Mouse (Mus musculus) heart, embryonic 13.5 days (tissue): ENCODE measurements around the gene Arl5c. TPM values are rescaled to one million over a fixed set of nuclear protein-coding genes. Genes with fewer than 3 reads are reported as not detected.

Experiments used
- ATAC-seq: fragments of 200-750 bp; cut with Nextera tagmentation; 2 replicates; pipeline ENCODE4 v1.8.0; 2017; ENCODE audit warnings: moderate TSS enrichment; ENCODE audit not compliant: insufficient number of reproducible peaks, low FRiP score, low TSS enrichment; ENCODE audit errors: extremely low read depth
- H3K27ac ChIP-seq: fragments of 300-500 bp; sonication (generic); replicated peaks from 2 replicates; pipeline ENCODE4 v1.5.1; 2015; ENCODE audit warnings: moderate library complexity, mild to moderate bottlenecking, inconsistent platforms
- H3K27me3 ChIP-seq: fragments of 300-500 bp; sonication (generic); replicated peaks from 2 replicates; pipeline ENCODE4 v1.6.1; 2015; ENCODE audit warnings: mild to moderate bottlenecking, inconsistent platforms
- H3K36me3 ChIP-seq: fragments of 300-500 bp; sonication (generic); 2 replicates; pipeline ENCODE4 v1.6.1; 2015; ENCODE audit warnings: mild to moderate bottlenecking, inconsistent platforms
- H3K4me1 ChIP-seq: fragments of 300-500 bp; sonication (generic); 2 replicates; pipeline ENCODE4 v1.6.1; 2015; ENCODE audit warnings: inconsistent platforms
- H3K4me2 ChIP-seq: fragments of 300-500 bp; sonication (generic); 2 replicates; pipeline ENCODE4 v1.6.1; 2015; ENCODE audit warnings: inconsistent platforms, mild to moderate bottlenecking, moderate library complexity
- H3K4me3 ChIP-seq: fragments of 300-500 bp; sonication (generic); 2 replicates; pipeline ENCODE4 v1.5.1; 2015; ENCODE audit warnings: moderate library complexity, mild to moderate bottlenecking, inconsistent platforms
- H3K9ac ChIP-seq: fragments of 300-500 bp; sonication (generic); 2 replicates; pipeline ENCODE4 v1.6.1; 2015; ENCODE audit warnings: inconsistent platforms, mild to moderate bottlenecking, moderate library complexity
- H3K9me3 ChIP-seq: fragments of 300-500 bp; sonication (generic); 2 replicates; pipeline ENCODE4 v1.6.1; 2016; ENCODE audit warnings: inconsistent platforms
- WGBS: fragments of 180-500 bp; shearing (Covaris S2); methylation state at CpG from one replicate; pipeline ENCODE4 v1.1.7; 2015; ENCODE audit warnings: mixed read lengths; 5-methylcytosine and 5-hydroxymethylcytosine counted together
- polyA plus RNA-seq: library from polyadenylated mRNA; unstranded; fragments of >200 nt; fragmentation: Nextera tagmentation; extraction: Ambion mirVana; gene quantifications from 2 replicates; pipeline ENCODE4 v1.2.1, GENCODE M21; 2015

Gene Arl5c
- polyA plus RNA-seq: 4.6 and 5.1 TPM in 2 replicates

DNA sequence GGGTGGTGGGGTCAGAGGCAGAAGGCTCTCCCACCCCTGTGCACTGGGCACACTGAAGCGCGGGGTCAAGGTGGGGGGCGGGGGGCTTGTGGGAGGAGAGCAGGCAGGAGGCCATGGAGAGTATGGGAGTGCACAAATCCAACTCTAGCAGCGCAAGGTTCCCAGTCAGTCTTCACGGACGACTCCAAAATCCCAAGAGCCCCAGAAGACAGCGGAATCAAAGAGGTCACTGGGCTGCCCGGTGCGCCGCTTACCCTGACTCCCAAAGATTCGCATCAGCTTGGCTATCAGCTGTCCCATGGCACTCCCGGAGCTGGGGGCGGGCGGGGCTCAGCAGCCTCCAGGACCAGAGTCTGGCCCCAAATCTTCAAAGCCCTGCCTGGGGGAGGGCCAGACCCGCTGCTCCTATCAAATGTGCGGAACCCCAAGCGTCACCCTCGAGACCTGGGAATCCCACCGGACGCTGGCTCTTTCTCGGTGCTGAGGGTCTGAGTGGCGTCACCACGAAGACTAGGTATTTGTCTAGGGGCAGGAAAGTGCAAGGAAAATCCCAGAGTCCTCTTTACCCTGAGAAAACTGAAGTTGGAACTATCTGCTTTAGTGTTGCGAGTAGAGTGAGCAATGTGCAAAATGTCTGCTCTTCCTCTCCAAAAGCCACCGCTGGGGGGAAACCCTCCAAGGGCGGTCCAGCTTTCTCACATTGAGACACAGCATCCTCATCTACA lies at the start of gene Arl5c:
Gene Arl5c, minus strand, starts transcription at position 618 of the 725 bp plus-strand sequence.
- no peak for ATAC-seq
- peak within 1 kb of the TSS; percentile 97 for H3K4me2 ChIP-seq
- peaks cover 71% of the 10 kb centered on the region for H3K27me3 ChIP-seq
- peak within 1 kb of the TSS; percentile 62 for H3K4me3 ChIP-seq
- H3K4me1 ChIP-seq: peaks cover 18% of the 10 kb centered on the region
- peak within 1 kb of the TSS; percentile 77 for H3K9ac ChIP-seq
- no peak within 1 kb of the TSS for H3K27ac ChIP-seq
- H3K36me3 ChIP-seq: no peaks in the 10 kb centered on the region
- 1% methylated on average over 26 of the region's 26 CpGs for WGBS
- H3K9me3 ChIP-seq: no peaks in the 10 kb centered on the region

DNA sequence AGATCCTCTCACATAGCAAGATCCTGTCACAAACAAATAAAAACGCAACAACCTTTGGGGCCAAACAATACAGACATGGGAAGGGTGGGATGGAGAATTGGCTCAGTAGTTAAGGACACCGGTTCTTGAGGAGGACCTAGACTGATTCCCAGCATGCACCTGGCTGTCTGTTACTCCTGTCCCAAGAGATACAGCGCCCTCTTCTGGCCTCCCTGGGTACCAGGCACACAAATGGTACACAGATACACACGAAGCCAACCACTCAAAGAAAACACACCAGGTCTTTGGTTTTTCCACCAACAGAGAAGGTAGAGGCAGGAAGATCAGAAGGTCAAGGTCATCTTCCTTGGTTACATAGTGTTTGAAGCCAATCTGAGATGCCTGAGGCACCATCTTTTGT lies 49.6 kb upstream of the Arl5c start:
- Histone ChIP-seq H3K9ac (no peak overlapping the region), H3K4me3 (no peak overlapping the region), H3K4me1 (peaks cover 12% of the 10 kb centered on the region), H3K27me3 (peaks cover 33% of the 10 kb centered on the region), H3K9me3 (no peaks in the 10 kb centered on the region), H3K36me3 (no peaks in the 10 kb centered on the region), H3K27ac (no peak overlapping the region), H3K4me2 (no peak overlapping the region)
- WGBS: 59% methylated on average over 4 of the region's 4 CpGs
- no peak for ATAC-seq

DNA sequence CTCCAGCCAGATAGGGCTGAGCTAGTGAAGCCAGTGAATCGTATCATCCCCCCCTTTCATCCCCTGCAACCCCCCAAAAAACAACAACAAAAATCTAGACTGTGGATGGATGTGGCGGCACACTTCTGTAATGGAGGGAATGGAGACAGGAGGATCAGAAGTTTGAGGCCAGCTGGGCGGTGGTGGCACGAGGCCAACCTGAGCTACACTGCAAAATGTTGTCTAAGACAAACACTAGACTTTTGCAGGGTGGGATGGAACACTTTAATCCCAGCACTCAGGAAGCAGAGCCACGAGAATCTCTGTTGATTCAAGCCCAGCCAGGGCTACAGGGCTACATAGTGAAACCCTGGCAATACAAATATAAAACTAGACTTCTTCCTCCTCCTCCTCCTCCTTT lies 48.1 kb upstream of the Arl5c start:
- Histone ChIP-seq H3K27me3 (peaks cover 18% of the 10 kb centered on the region), H3K4me1 (peaks cover 12% of the 10 kb centered on the region), H3K27ac (no peak overlapping the region), H3K9me3 (no peaks in the 10 kb centered on the region), H3K4me3 (no peak overlapping the region), H3K4me2 (no peak overlapping the region), H3K9ac (no peak overlapping the region), H3K36me3 (no peaks in the 10 kb centered on the region)
- no peak for ATAC-seq
- 60% methylated on average over 5 of the region's 5 CpGs for WGBS

DNA sequence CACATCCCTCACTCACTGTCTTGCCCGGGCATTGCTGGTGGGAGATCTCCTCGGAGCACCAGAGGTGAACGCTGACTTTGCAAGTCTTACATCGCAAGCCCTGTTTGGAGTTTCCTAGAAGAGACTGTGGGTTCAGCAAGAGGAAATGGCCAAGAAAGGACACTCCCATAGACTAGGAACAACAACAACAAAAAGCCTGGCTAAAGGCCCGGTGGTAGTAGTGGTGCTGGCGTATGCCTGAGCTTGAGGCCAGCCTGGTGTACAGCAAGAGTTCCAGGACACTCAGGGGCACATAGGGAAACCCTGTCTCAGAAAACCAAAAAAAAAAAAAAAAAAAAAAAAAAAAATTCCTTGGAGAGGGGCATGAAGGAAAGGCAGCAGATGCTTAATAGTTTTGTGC lies 46.8 kb upstream of the Arl5c start:
- Histone ChIP-seq H3K4me2 (no peak overlapping the region), H3K9ac (no peak overlapping the region), H3K9me3 (no peaks in the 10 kb centered on the region), H3K36me3 (no peaks in the 10 kb centered on the region), H3K27ac (no peak overlapping the region), H3K27me3 (peaks cover 8% of the 10 kb centered on the region; the same call in 1 of the 2 replicates), H3K4me3 (no peak overlapping the region), H3K4me1 (peaks cover 12% of the 10 kb centered on the region)
- ATAC-seq: no peak
- 63% methylated on average over 6 of the region's 6 CpGs for WGBS

DNA sequence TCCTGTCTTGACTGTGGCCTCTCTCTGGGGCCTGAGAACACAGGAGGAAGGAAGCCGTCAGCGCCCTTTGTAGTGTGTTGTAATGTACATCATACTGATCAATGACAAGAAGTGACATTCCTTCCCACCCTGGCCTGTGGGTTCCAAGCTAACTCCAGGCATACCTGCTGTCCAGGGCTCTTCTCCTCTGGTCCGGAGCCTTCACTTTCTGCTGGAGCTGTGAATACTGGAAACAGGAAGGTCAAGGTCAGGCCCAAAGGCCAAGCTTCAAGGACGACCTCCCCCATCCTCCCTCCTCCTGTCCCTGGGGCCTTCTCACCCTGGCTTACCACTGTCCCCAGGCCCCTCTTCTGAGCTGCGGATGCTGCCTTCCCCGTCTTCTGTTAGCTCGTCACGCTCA lies 45.0 kb upstream of the Arl5c start:
- no peak overlapping the region for H3K4me2 ChIP-seq
- no peak overlapping the region for H3K27ac ChIP-seq
- H3K4me3 ChIP-seq: no peak overlapping the region
- H3K9ac ChIP-seq: 0 out of 2 replicates have a peak overlapping the region, but pooled peaks have one; percentile 10
- H3K4me1 ChIP-seq: peaks cover 13% of the 10 kb centered on the region
- 59% methylated on average over 8 of the region's 8 CpGs for WGBS
- ATAC-seq: no peak
- peaks cover 20% of the 10 kb centered on the region for H3K27me3 ChIP-seq
- H3K36me3 ChIP-seq: no peaks in the 10 kb centered on the region
- H3K9me3 ChIP-seq: no peaks in the 10 kb centered on the region

DNA sequence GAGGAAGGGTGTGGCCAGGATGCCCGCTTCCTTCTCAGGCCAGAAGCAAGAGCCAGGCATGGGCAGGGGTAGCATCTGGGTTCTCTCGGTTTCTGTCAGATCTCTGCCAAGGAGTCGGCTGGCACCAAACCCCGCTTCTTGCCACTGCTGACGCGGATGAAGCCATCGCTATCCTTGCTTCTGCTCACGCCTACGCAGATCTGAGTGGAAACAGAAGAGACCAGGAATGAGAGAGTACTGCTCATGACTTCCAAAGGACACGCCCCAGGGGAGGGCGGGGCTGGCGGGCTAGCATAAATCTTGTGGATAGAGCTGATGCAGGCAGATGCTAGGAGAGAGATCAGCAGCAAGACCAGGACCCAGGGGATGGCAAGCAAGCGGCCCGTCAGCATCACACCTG lies 41.9 kb upstream of the Arl5c start:
- peaks cover 16% of the 10 kb centered on the region for H3K4me1 ChIP-seq
- WGBS: 61% methylated on average over 14 of the region's 14 CpGs
- H3K27me3 ChIP-seq: peaks cover 31% of the 10 kb centered on the region
- no peak overlapping the region for H3K27ac ChIP-seq
- no peaks in the 10 kb centered on the region for H3K36me3 ChIP-seq
- ATAC-seq: no peak
- H3K4me2 ChIP-seq: no peak overlapping the region
- no peak overlapping the region for H3K4me3 ChIP-seq
- no peak overlapping the region for H3K9ac ChIP-seq
- no peaks in the 10 kb centered on the region for H3K9me3 ChIP-seq

DNA sequence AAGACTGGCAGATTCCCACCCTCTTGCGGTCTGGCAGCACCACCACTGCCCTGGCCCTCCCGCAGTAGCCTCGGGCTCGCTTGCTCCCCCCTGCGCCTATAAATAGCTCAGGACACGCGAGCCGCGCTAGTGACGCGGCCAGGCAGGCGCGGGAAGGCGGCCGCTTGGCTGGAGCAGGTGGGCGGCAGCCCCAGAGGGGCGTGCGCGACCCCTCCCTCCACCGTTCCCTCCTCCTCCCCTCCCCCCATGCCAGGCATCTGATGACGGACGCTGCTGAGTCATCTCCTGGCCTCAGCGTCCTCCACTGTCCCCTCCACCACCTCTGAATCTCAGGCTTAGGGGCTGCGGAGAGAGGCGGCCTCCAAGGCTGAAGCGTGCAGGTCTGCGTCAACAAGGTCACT lies 40.0 kb upstream of the Arl5c start:
- H3K4me2 ChIP-seq: peak overlapping the region; percentile 79

DNA sequence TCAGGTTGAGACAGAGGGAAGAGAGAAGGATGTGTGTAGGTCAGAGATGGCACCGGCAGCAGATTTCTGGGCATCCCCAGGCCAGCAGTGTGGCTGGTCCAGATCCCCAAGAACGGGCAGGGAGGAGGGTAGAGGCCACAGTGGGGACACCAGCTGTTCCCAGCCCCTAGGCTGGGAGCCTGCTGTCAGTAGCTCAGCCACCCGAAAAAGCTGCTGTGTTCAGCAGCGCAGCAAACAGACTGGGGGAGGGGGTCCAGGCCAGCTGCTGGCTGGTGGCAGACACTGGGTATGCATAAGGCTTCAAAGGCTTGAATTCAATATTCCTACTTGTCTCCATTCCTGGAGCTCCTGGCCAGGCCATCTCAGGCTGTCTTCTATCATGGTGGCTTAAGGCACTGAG lies 38.9 kb upstream of the Arl5c start:
- no peak overlapping the region for H3K4me3 ChIP-seq
- H3K4me2 ChIP-seq: no peak overlapping the region
- peaks cover 16% of the 10 kb centered on the region for H3K36me3 ChIP-seq
- ATAC-seq: no peak
- H3K27ac ChIP-seq: no peak overlapping the region
- no peaks in the 10 kb centered on the region for H3K9me3 ChIP-seq
- H3K9ac ChIP-seq: 0 out of 2 replicates have a peak overlapping the region, but pooled peaks have one; percentile 14
- peaks cover 22% of the 10 kb centered on the region for H3K4me1 ChIP-seq
- peaks cover 31% of the 10 kb centered on the region for H3K27me3 ChIP-seq
- WGBS: 52% methylated on average over 4 of the region's 4 CpGs

More for the DNA sequence above, 40.0 kb upstream of the Arl5c start:
- Histone ChIP-seq H3K36me3 (peaks cover 4% of the 10 kb centered on the region), H3K9ac (peak overlapping the region; percentile 74), H3K27me3 (peaks cover 31% of the 10 kb centered on the region), H3K4me1 (peaks cover 22% of the 10 kb centered on the region), H3K4me3 (peak overlapping the region; percentile 48), H3K9me3 (no peaks in the 10 kb centered on the region), H3K27ac (no peak overlapping the region)
- under 1% methylated on average over 27 of the region's 27 CpGs for WGBS
- ATAC-seq: peak; percentile 39; the same call in 1 of the 2 replicates

DNA sequence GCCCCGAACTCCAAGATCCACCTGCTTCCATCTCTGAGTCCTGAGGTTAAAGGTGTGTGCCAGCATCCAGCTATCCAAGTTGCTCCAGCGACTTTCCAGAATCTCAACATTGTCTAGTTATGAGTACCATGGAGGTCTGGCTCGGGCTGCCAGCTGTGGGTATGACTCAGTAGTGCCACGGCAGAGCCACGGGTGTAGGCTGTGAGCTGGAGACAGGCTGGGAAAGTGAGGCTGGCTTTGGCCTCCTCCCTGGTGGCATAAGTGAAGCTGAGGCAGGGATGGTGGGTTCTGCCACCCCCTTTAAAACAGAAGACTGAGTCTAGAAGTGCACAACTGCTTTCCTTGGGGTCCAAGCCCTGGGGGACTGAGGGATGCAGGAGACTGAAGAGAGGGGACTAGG lies 38.1 kb upstream of the Arl5c start:
- Histone ChIP-seq H3K27ac (no peak overlapping the region), H3K4me2 (no peak overlapping the region), H3K4me1 (peaks cover 22% of the 10 kb centered on the region), H3K9me3 (no peaks in the 10 kb centered on the region), H3K36me3 (peaks cover 24% of the 10 kb centered on the region), H3K9ac (no peak overlapping the region), H3K27me3 (peaks cover 31% of the 10 kb centered on the region), H3K4me3 (no peak overlapping the region)
- WGBS: 84% methylated on average over 5 of the region's 5 CpGs
- no peak for ATAC-seq

DNA sequence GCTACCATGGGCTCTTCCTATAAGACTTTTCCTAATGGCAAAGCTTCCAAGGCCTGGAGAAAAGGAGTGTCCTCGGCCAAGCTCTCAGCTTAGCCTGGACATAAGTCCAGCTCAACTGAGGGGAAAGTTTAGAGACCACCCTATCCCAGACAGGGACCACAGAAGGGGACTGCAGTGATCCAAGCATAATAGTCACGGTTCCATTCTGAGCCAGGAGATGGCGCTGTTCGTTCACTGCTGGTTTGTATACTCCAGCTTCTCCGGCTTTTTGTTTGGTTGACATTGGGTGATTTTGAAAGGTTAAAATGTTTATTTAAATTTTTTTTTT lies 35.4 kb upstream of the Arl5c start:
- Histone ChIP-seq H3K9ac (no peak overlapping the region), H3K9me3 (no peaks in the 10 kb centered on the region), H3K4me3 (no peak overlapping the region), H3K27ac (peak overlapping the region; percentile 16; the same call in 1 of the 2 replicates), H3K36me3 (peaks cover 36% of the 10 kb centered on the region), H3K4me2 (no peak overlapping the region), H3K4me1 (peaks cover 31% of the 10 kb centered on the region), H3K27me3 (peaks cover 14% of the 10 kb centered on the region)
- no peak for ATAC-seq
- 4% methylated on average over 5 of the region's 5 CpGs for WGBS

DNA sequence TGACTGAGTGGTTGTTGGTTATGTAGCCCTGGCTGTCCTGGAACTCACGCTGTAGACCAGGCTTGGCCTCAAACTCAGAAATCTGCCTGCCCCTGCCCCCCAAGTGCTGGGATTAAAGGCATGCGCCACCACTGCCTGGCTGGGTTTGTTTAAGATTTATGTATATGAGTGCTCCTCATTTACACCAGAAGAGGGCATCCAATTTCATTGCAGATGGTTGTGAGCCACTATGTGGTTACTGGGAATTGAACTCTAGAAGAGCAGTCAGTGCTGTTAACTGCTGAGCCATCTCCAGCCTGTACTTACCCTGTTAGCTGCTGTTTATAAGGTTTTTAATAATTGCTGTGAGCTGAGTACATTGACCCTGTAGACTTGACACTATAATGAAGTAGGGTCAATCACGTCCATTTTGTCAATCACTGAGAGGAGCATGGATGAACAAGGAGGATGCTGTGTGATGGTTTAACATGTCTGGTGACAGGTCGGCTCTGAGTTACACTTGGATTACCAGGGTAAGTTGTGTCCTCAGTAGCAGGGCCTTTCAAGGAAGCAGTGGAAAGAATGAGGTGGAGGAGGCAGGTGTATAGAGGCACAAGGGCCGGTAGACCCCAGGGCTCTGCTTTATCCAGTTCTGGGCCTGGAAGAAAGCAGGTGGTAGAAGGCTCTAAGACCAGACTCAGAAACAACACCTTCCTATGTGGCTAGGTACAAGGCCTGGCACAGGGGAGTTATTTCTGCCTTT lies 34.9 kb upstream of the Arl5c start:
- Histone ChIP-seq H3K27ac (peak overlapping the region; percentile 16; the same call in 1 of the 2 replicates), H3K9me3 (no peaks in the 10 kb centered on the region)

More for the DNA sequence above, 34.9 kb upstream of the Arl5c start:
- Histone ChIP-seq H3K27me3 (peaks cover 11% of the 10 kb centered on the region; the same call in 1 of the 2 replicates), H3K4me3 (no peak overlapping the region), H3K36me3 (peaks cover 36% of the 10 kb centered on the region), H3K9ac (no peak overlapping the region), H3K4me1 (peaks cover 29% of the 10 kb centered on the region), H3K4me2 (no peak overlapping the region)
- ATAC-seq: no peak
- 56% methylated on average over 5 of the region's 5 CpGs for WGBS
